Mouse (Mus musculus) midbrain, postnatal 0 days (tissue): ENCODE results near the gene Hnrnpul2. TPM values are rescaled to one million over a fixed set of nuclear protein-coding genes. Genes with fewer than 3 reads are reported as not detected.
A peak's percentile ranks its signal among the peaks of the same experiment; 100 is the strongest.

Source experiments
- ATAC-seq: fragments of 200-750 bp; cut with Nextera tagmentation; 2 replicates; pipeline ENCODE4 v1.8.0; 2017; ENCODE audit warnings: moderate number of reproducible peaks, mild to moderate bottlenecking, moderate TSS enrichment, moderate library complexity; ENCODE audit not compliant: low FRiP score
- DNase-seq: peaks from one replicate; pipeline ENCODE4 v3.0.0-alpha.2; 2015; ENCODE audit warnings: low spot score
- H3K27ac ChIP-seq: fragments of 300-500 bp; sonication (generic); 2 replicates; pipeline ENCODE4 v1.5.1; 2014; ENCODE audit warnings: low read depth, mild to moderate bottlenecking, low read length, mixed read lengths
- H3K27me3 ChIP-seq: fragments of 300-500 bp; sonication (generic); 2 replicates; pipeline ENCODE4 v1.6.1; 2014; ENCODE audit warnings: low read length, control low read depth, mixed read lengths; ENCODE audit not compliant: insufficient read depth
- H3K36me3 ChIP-seq: fragments of 300-500 bp; sonication (generic); 2 replicates; pipeline ENCODE4 v1.6.1; 2014; ENCODE audit warnings: low read length, control low read depth, mixed read lengths; ENCODE audit not compliant: insufficient read depth
- H3K4me1 ChIP-seq: fragments of 300-500 bp; sonication (generic); 2 replicates; pipeline ENCODE4 v1.6.1; 2014; ENCODE audit warnings: mild to moderate bottlenecking, control low read depth, antibody characterized with exemption, low read length, mixed read lengths; ENCODE audit not compliant: insufficient read depth
- H3K4me2 ChIP-seq: fragments of 300-500 bp; sonication (generic); 2 replicates; pipeline ENCODE4 v1.6.1; 2014; ENCODE audit warnings: low read depth, mild to moderate bottlenecking, low read length, mixed read lengths; ENCODE audit not compliant: poor library complexity, severe bottlenecking
- H3K4me3 ChIP-seq: fragments of 300-500 bp; sonication (generic); 2 replicates; pipeline ENCODE4 v1.5.1; 2014; ENCODE audit warnings: low read depth, mild to moderate bottlenecking, low read length, moderate library complexity
- H3K9ac ChIP-seq: fragments of 300-500 bp; sonication (generic); replicated peaks from 2 replicates; pipeline ENCODE4 v1.6.1; 2014; ENCODE audit warnings: mild to moderate bottlenecking, low read length, moderate library complexity, mixed read lengths; ENCODE audit not compliant: poor library complexity, severe bottlenecking
- H3K9me3 ChIP-seq: fragments of 300-500 bp; sonication (generic); 2 replicates; pipeline ENCODE4 v1.6.1; 2016; ENCODE audit warnings: low read length, control low read depth
- CTCF ChIP-seq: IDR thresholded peaks from 2 replicates; pipeline ENCODE4 v1.5.1; 2016; ENCODE audit warnings: antibody characterized with exemption, mild to moderate bottlenecking
- WGBS: fragments of 180-500 bp; shearing (Covaris S2); extraction: QIAGEN DNeasy Blood & Tissue Kit; methylation state at CpG from one replicate; pipeline ENCODE4 v1.1.7; 2014; 5-methylcytosine and 5-hydroxymethylcytosine counted together
- polyA plus RNA-seq: library from polyadenylated mRNA; unstranded; fragments of >200 nt; fragmentation: Nextera tagmentation; extraction: Ambion mirVana; gene quantifications from 2 replicates; pipeline ENCODE4 v1.2.1, GENCODE M21; 2015
- total RNA-seq: library from RNA; depleted of rRNA; stranded (reverse); fragments of >200 nt; gene quantifications from 2 replicates; pipeline ENCODE4 v1.2.3, GENCODE M21; 2014

The Hnrnpul2 gene
- total and polyA plus RNA-seq, 2 experiments from 2014 or later, result 5.5 to 25.9 TPM

GRCm38 (mm10) chr19:8837251-8837791 is 17.5 kb downstream of the Hnrnpul2 start, which contains the start of gene Bscl2:
Gene Bscl2, plus strand, starts transcription at chr19:8837467.
- peak; percentile 92 for DNase-seq
- Histone ChIP-seq H3K27me3 (no peaks in the 10 kb centered on the region), H3K4me2 (peak within 1 kb of the TSS; percentile 85), H3K36me3 (peaks cover 13% of the 10 kb centered on the region), H3K9ac (peak within 1 kb of the TSS; percentile 87), H3K27ac (peak within 1 kb of the TSS; percentile 96), H3K4me3 (peak within 1 kb of the TSS; percentile 68), H3K4me1 (peaks cover 9% of the 10 kb centered on the region), H3K9me3 (no peaks in the 10 kb centered on the region)
- under 1% methylated on average over 38 of the region's 38 CpGs for WGBS
- ATAC-seq, result peak; percentile 74
- peak; percentile 71 for TF ChIP-seq CTCF

- TF ChIP-seq CTCF, result no peak
- peak overlapping the region; percentile 68 for H3K4me3 ChIP-seq
- peaks cover 9% of the 10 kb centered on the region for H3K4me1 ChIP-seq
- peaks cover 10% of the 10 kb centered on the region for H3K36me3 ChIP-seq
- DNase-seq (peak; percentile 63), ATAC-seq (0 out of 2 replicates have a peak, but pooled peaks have one; percentile 8)
- H3K27me3 ChIP-seq, result no peaks in the 10 kb centered on the region
- H3K9ac ChIP-seq, result peak overlapping the region; percentile 87
- H3K9me3 ChIP-seq, result no peaks in the 10 kb centered on the region
- H3K27ac ChIP-seq, result peak overlapping the region; percentile 96
- peak overlapping the region; percentile 85 for H3K4me2 ChIP-seq
- WGBS, result 4% methylated on average over 15 of the region's 15 CpGs
These were observed 18.4 kb downstream of the Hnrnpul2 start for GRCm38 (mm10) chr19:8838041-8838730.

GRCm38 (mm10) chr19:8839103-8839907 is 19.5 kb downstream of the Hnrnpul2 start, which contains the start of gene Gng3:
Gene Gng3, minus strand, starts transcription at chr19:8839194.
- peak; percentile 85 for ATAC-seq
- H3K36me3 ChIP-seq, result peaks cover 9% of the 10 kb centered on the region
- peaks cover 9% of the 10 kb centered on the region for H3K4me1 ChIP-seq
- H3K4me2 ChIP-seq, result peak within 1 kb of the TSS; percentile 85
- H3K4me3 ChIP-seq, result peak within 1 kb of the TSS; percentile 68
- peak within 1 kb of the TSS; percentile 96 for H3K27ac ChIP-seq
- no peak; the same call in 1 of the 2 replicates for TF ChIP-seq CTCF
- peak; percentile 95 for DNase-seq
- no peaks in the 10 kb centered on the region for H3K27me3 ChIP-seq
- peak within 1 kb of the TSS; percentile 87 for H3K9ac ChIP-seq
- H3K9me3 ChIP-seq, result no peaks in the 10 kb centered on the region
- 20% methylated on average over 11 of the region's 11 CpGs for WGBS

GRCm38 (mm10) chr19:8839908-8840791 is 20.3 kb downstream of the Hnrnpul2 start:
- WGBS, result 10% methylated on average over 28 of the region's 29 CpGs
- Histone ChIP-seq H3K36me3 (peaks cover 6% of the 10 kb centered on the region; the same call in 1 of the 2 replicates), H3K4me3 (peak overlapping the region; percentile 68), H3K4me1 (peaks cover 9% of the 10 kb centered on the region), H3K9ac (peak overlapping the region; percentile 87), H3K27me3 (no peaks in the 10 kb centered on the region), H3K4me2 (peak overlapping the region; percentile 85), H3K27ac (peak overlapping the region; percentile 96), H3K9me3 (no peaks in the 10 kb centered on the region)
- DNase-seq, result peak; percentile 76
- peak; percentile 6; the same call in 1 of the 2 replicates for TF ChIP-seq CTCF
- ATAC-seq, result peak; percentile 21

GRCm38 (mm10) chr19:8841012-8841411 is 21.2 kb downstream of the Hnrnpul2 start:
- peaks cover 9% of the 10 kb centered on the region for H3K4me1 ChIP-seq
- no peak overlapping the region for H3K27ac ChIP-seq
- peak overlapping the region; percentile 85 for H3K4me2 ChIP-seq
- no peak for ATAC-seq
- H3K9ac ChIP-seq, result peak overlapping the region; percentile 87
- TF ChIP-seq CTCF, result no peak
- no peaks in the 10 kb centered on the region for H3K9me3 ChIP-seq
- no peaks in the 10 kb centered on the region for H3K27me3 ChIP-seq
- H3K4me3 ChIP-seq, result peak overlapping the region; percentile 68
- H3K36me3 ChIP-seq, result peaks cover 12% of the 10 kb centered on the region
- 92% methylated on average over 7 of the region's 7 CpGs for WGBS
- DNase-seq, result no peak
